Mouse (Mus musculus) heart, adult 2 months (tissue): ENCODE measurements around the gene Capn3.

Experiments
- CTCF ChIP-seq: fragments of 200-600 bp; IDR thresholded peaks from 2 replicates; pipeline ENCODE4 v1.8.1; 2022; ENCODE audit warnings: antibody characterized with exemption, mild to moderate bottlenecking, moderate library complexity
- EP300 ChIP-seq: fragments of 200-500 bp; IDR thresholded peaks from 2 replicates; pipeline ENCODE4 v1.6.1; 2011; ENCODE audit warnings: low read depth, low read length, control low read depth; ENCODE audit not compliant: insufficient read depth
- POLR2A ChIP-seq: fragments of 200-500 bp; IDR thresholded peaks from 2 replicates; pipeline ENCODE4 v1.6.1; 2011; ENCODE audit warnings: mild to moderate bottlenecking, low read depth, low read length, control low read depth; ENCODE audit not compliant: insufficient read depth

DNA sequence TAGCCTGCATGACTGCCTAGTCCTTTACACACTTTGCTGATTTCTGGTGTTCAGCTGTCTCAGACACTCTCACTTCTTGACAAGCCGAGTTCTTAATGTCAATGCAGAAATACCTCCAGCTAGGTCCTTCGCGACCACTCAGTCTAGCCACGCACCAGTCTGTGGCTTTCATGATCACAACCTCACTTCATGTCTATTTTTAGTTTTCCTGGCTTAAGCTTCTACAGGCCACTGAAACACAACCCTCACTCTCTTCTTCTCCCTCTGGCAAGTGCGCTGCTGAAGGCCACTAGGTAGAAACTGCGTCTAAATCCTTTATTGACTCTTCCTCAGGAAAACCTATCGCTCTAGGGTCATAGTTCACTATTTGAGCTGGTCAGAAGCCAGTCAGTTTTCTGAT, 7.5 kb downstream of the Capn3 start:
- TF ChIP-seq EP300 (no peak), CTCF (no peak), POLR2A (no peak)
